Mouse (Mus musculus): ENCODE measurements around the gene Btbd35f21. TPM values are rescaled to one million over a fixed set of nuclear protein-coding genes. Genes with fewer than 3 reads are reported as not detected.
"Not testable (repeated sequence)": the region's sequence is repeated elsewhere in the genome, so short reads cannot be mapped to it uniquely, and the experiment has no call there.

The Btbd35f21 gene
- polyA plus RNA-seq (2012): not detected in 2 replicates

GRCm38 (mm10) chrX:32725809-32726208, at the start of gene Btbd35f21:
TSS of gene Btbd35f21 (plus strand) at chrX:32726109.
- H3K4me3 ChIP-seq (replicated peaks); H3K9me3 ChIP-seq (ENCODE audit: control insufficient read depth, low read length); H3K36me3 ChIP-seq (ENCODE audit: control insufficient read depth); H3K4me1 ChIP-seq (ENCODE audit: control insufficient read depth); H3K27me3 ChIP-seq (ENCODE audit: control insufficient read depth): not testable (repeated sequence)

Other genes starting within 250 kb of the Btbd35f21 start
- gene Btbd35f1, start 166.1 kb upstream of the Btbd35f21 start, polyA plus RNA-seq (2012): not detected in 2 replicates
- not detected in 2 replicates for gene Gm5926, start 75.4 kb upstream of the Btbd35f21 start, polyA plus RNA-seq (2012)
- not detected in 2 replicates for gene Btbd35f30, start 168.5 kb downstream of the Btbd35f21 start, polyA plus RNA-seq (2012)
- not detected in 2 replicates for gene Gm21789, start 215.7 kb downstream of the Btbd35f21 start, polyA plus RNA-seq (2012)
- gene Btbd35f5, start 247.8 kb downstream of the Btbd35f21 start, polyA plus RNA-seq (2012): not detected in 2 replicates